Mouse (Mus musculus) myocyte (in vitro differentiated cells): ENCODE results near the gene Tcl1b3.

Experiments used
- E2F4 ChIP-seq: IDR thresholded peaks from one replicate; pipeline ENCODE4 v1.6.1; 2011; ENCODE audit warnings: mild to moderate bottlenecking, control low read depth, moderate library complexity; ENCODE audit not compliant: insufficient read depth
- POLR2A ChIP-seq: IDR thresholded peaks from one replicate; pipeline ENCODE4 v1.6.1; 2011; ENCODE audit warnings: low read depth, mild to moderate bottlenecking, control low read depth, moderate library complexity; ENCODE audit not compliant: insufficient read length
- SRF ChIP-seq: IDR thresholded peaks from one replicate; pipeline ENCODE4 v1.6.1; 2011; ENCODE audit warnings: low read depth; ENCODE audit not compliant: control insufficient read depth, insufficient read length
- TCF12 ChIP-seq: IDR thresholded peaks from one replicate; pipeline ENCODE4 v1.6.1; 2011; ENCODE audit warnings: mild to moderate bottlenecking, control low read depth; ENCODE audit not compliant: poor library complexity, insufficient read depth, severe bottlenecking
- USF1 ChIP-seq: IDR thresholded peaks from one replicate; pipeline ENCODE4 v1.6.1; 2011; ENCODE audit warnings: low read depth, mild to moderate bottlenecking, control low read depth, moderate library complexity

GRCm38 (mm10) chr12:105158842-105159241 is 32.0 kb upstream of the Tcl1b3 start:
- TF ChIP-seq POLR2A: no peak
- TF ChIP-seq USF1: no peak
- TF ChIP-seq SRF: no peak
- no peak for TF ChIP-seq E2F4
- no peak for TF ChIP-seq TCF12
